Mouse (Mus musculus): ENCODE measurements around the gene Tnfrsf12a. TPM values are rescaled to one million over a fixed set of nuclear protein-coding genes. Genes with fewer than 3 reads are reported as not detected.

The Tnfrsf12a gene
- total RNA-seq, 2 experiments from 2014 or later = 63.7 to 89.9 TPM

GRCm38 (mm10) chr17:23681086-23681485 lies 3.8 kb upstream of the Tnfrsf12a start:
- DNase-seq = no peak

- no peak for DNase-seq
Observed at GRCm38 (mm10) chr17:23680336-23680735, 3.1 kb upstream of the Tnfrsf12a start.

GRCm38 (mm10) chr17:23679127-23679835 lies 2.0 kb upstream of the Tnfrsf12a start, which contains the start of gene Cldn6:
Gene Cldn6, plus strand, starts transcription at chr17:23679249.
- DNase-seq = no peak

GRCm38 (mm10) chr17:23676473-23677031 lies 716 bp downstream of the Tnfrsf12a start:
- DNase-seq = peak; percentile 68 to 78

GRCm38 (mm10) chr17:23675564-23676281 lies 1.5 kb downstream of the Tnfrsf12a start:
- DNase-seq = peak; percentile 62 to 73

GRCm38 (mm10) chr17:23675127-23675526 lies 2.1 kb downstream of the Tnfrsf12a start:
- DNase-seq = peak; percentile 76

GRCm38 (mm10) chr17:23674271-23674952 lies 2.9 kb downstream of the Tnfrsf12a start:
- peak; percentile 64 for DNase-seq

- DNase-seq = peak; percentile 95 to 96
Observed at GRCm38 (mm10) chr17:23673424-23674073, 3.7 kb downstream of the Tnfrsf12a start, which contains the start of the genes Hcfc1r1 and Thoc6. Gene Hcfc1r1, plus strand, starts transcription at chr17:23673596. Gene Thoc6, minus strand, starts transcription at chr17:23673882.

GRCm38 (mm10) chr17:23672761-23673160 lies 4.5 kb downstream of the Tnfrsf12a start:
- DNase-seq = no peak

- DNase-seq = no peak
Observed at GRCm38 (mm10) chr17:23671519-23671918, 5.7 kb downstream of the Tnfrsf12a start.

- DNase-seq = no peak
Observed at GRCm38 (mm10) chr17:23670516-23671074, 6.7 kb downstream of the Tnfrsf12a start.

- no peak for DNase-seq
Observed at GRCm38 (mm10) chr17:23665511-23665910, 11.8 kb downstream of the Tnfrsf12a start.

- peak in 1 of 2 experiments; percentile 37 for DNase-seq
Observed at GRCm38 (mm10) chr17:23664556-23665021, 12.7 kb downstream of the Tnfrsf12a start.

GRCm38 (mm10) chr17:23661526-23661925 lies 15.7 kb downstream of the Tnfrsf12a start:
- DNase-seq = no peak

- DNase-seq = no peak
Observed at GRCm38 (mm10) chr17:23660876-23661200, 16.4 kb downstream of the Tnfrsf12a start.

GRCm38 (mm10) chr17:23660117-23660875 lies 17.0 kb downstream of the Tnfrsf12a start, which contains the start of gene Bicdl2:
Gene Bicdl2, plus strand, starts transcription at chr17:23660506.
- DNase-seq = peak in 1 of 2 experiments; percentile 47

GRCm38 (mm10) chr17:23658450-23658849 lies 18.8 kb downstream of the Tnfrsf12a start:
- DNase-seq = no peak

- no peak for DNase-seq
Observed at GRCm38 (mm10) chr17:23654410-23654809, 22.9 kb downstream of the Tnfrsf12a start.

- DNase-seq = no peak
Observed at GRCm38 (mm10) chr17:23654001-23654400, 23.3 kb downstream of the Tnfrsf12a start.

GRCm38 (mm10) chr17:23653324-23653723 lies 23.9 kb downstream of the Tnfrsf12a start:
- no peak for DNase-seq

- no peak for DNase-seq
Observed at GRCm38 (mm10) chr17:23651363-23651762, 25.9 kb downstream of the Tnfrsf12a start.

All from heart, adult 18-20 months (tissue).